Mouse (Mus musculus): ENCODE measurements at regions not wholly inside any gene's neighbourhood (a gene's known extent, or its start where the extent isn't known, plus 50 kb on each side); places are given as distances from the start of the nearest gene placed in this dataset.

- DNase-seq (ENCODE audit: low read depth), result peak; percentile 64
Measured at GRCm38 (mm10) chr2:11416122-11416521, 137.8 kb downstream of the Pfkfb3 start.

GRCm38 (mm10) chr2:11412521-11412920, 141.4 kb downstream of the Pfkfb3 start:
- no peak for DNase-seq (ENCODE audit: low read depth)

GRCm38 (mm10) chr2:11408497-11408896, 145.4 kb downstream of the Pfkfb3 start:
- DNase-seq (ENCODE audit: low read depth), result no peak

GRCm38 (mm10) chr2:11406103-11406615, 147.7 kb downstream of the Pfkfb3 start:
- no peak for DNase-seq (ENCODE audit: low read depth)

- no peak for DNase-seq (ENCODE audit: low read depth)
Measured at GRCm38 (mm10) chr2:11402218-11402848, 151.5 kb downstream of the Pfkfb3 start.

- no peak for DNase-seq (ENCODE audit: low read depth)
Measured at GRCm38 (mm10) chr2:11399411-11399810, 154.5 kb downstream of the Pfkfb3 start.

- DNase-seq (ENCODE audit: low read depth), result no peak
Measured at GRCm38 (mm10) chr2:11398949-11399348, 154.9 kb downstream of the Pfkfb3 start.

GRCm38 (mm10) chr2:11398391-11398790, 155.5 kb downstream of the Pfkfb3 start:
- DNase-seq (ENCODE audit: low read depth), result no peak

GRCm38 (mm10) chr2:11396835-11397234, 157.0 kb downstream of the Pfkfb3 start:
- DNase-seq (ENCODE audit: low read depth), result peak; percentile 46

GRCm38 (mm10) chr2:11394675-11395349, 159.1 kb downstream of the Pfkfb3 start:
- DNase-seq (ENCODE audit: low read depth), result peak; percentile 22

- no peak for DNase-seq (ENCODE audit: low read depth)
Measured at GRCm38 (mm10) chr2:11391725-11392124, 162.2 kb downstream of the Pfkfb3 start.

- DNase-seq (ENCODE audit: low read depth), result no peak
Measured at GRCm38 (mm10) chr2:11390667-11391334, 163.1 kb downstream of the Pfkfb3 start.

- no peak for DNase-seq (ENCODE audit: low read depth)
Measured at GRCm38 (mm10) chr2:11387623-11388022, 166.3 kb downstream of the Pfkfb3 start.

GRCm38 (mm10) chr2:11383815-11384214, 170.1 kb downstream of the Pfkfb3 start:
- DNase-seq (ENCODE audit: low read depth), result no peak

GRCm38 (mm10) chr2:11377213-11377612, 176.7 kb downstream of the Pfkfb3 start:
- no peak for DNase-seq (ENCODE audit: low read depth)

- DNase-seq (ENCODE audit: low read depth), result no peak
Measured at GRCm38 (mm10) chr2:11375726-11376454, 178.0 kb downstream of the Pfkfb3 start.

- peak; percentile 85 for DNase-seq (ENCODE audit: low read depth)
Measured at GRCm38 (mm10) chr2:11375092-11375491, 178.8 kb downstream of the Pfkfb3 start.

- DNase-seq (ENCODE audit: low read depth), result no peak
Measured at GRCm38 (mm10) chr2:11370273-11370672, 183.6 kb downstream of the Pfkfb3 start.

GRCm38 (mm10) chr2:11367319-11367718, 186.6 kb downstream of the Pfkfb3 start:
- no peak for DNase-seq (ENCODE audit: low read depth)

- no peak for DNase-seq (ENCODE audit: low read depth)
Measured at GRCm38 (mm10) chr2:11365815-11366214, 188.1 kb downstream of the Pfkfb3 start.

- DNase-seq (ENCODE audit: low read depth), result no peak
Measured at GRCm38 (mm10) chr2:11365371-11365770, 188.5 kb downstream of the Pfkfb3 start.

GRCm38 (mm10) chr2:11364111-11364510, 189.8 kb downstream of the Pfkfb3 start:
- DNase-seq (ENCODE audit: low read depth), result no peak
